Mouse (Mus musculus) heart, embryonic 14.5 days (tissue): Measurements from ENCODE around the gene Zfp787. TPM values are rescaled to one million over a fixed set of nuclear protein-coding genes. Genes with fewer than 3 reads are reported as not detected.
"Not testable (repeated sequence)": the region's sequence is repeated elsewhere in the genome, so short reads cannot be mapped to it uniquely, and the experiment has no call there.

Source experiments
- ATAC-seq: fragments of 200-750 bp; cut with Nextera tagmentation; 2 replicates; pipeline ENCODE4 v1.8.0; 2017; ENCODE audit warnings: low read depth, moderate TSS enrichment; ENCODE audit not compliant: insufficient number of reproducible peaks, insufficient read depth, low FRiP score
- H3K27ac ChIP-seq, 2 experiments: fragments of 200-500 bp in 1 of 2; fragments of 300-500 bp in 1 of 2; sonication (generic) in 1 of 2; replicated peaks in 1 of 2; 2 replicates each; pipeline ENCODE4 v1.5.1; 2012 to 2014; ENCODE audit warnings: low read depth in 2 of 2, low read length in 2 of 2, control low read depth in 1 of 2, mild to moderate bottlenecking in 1 of 2, mixed read lengths in 1 of 2; ENCODE audit not compliant: control insufficient read depth in 1 of 2, insufficient read depth in 1 of 2
- H3K27me3 ChIP-seq: fragments of 300-500 bp; sonication (generic); 2 replicates; pipeline ENCODE4 v1.6.1; 2014; ENCODE audit warnings: mild to moderate bottlenecking, low read length, control low read depth; ENCODE audit not compliant: control insufficient read depth, insufficient read depth
- H3K36me3 ChIP-seq: fragments of 300-500 bp; sonication (generic); 2 replicates; pipeline ENCODE4 v1.6.1; 2014; ENCODE audit warnings: mild to moderate bottlenecking, control low read depth, low read length, mixed read lengths; ENCODE audit not compliant: control insufficient read depth, insufficient read depth
- H3K4me1 ChIP-seq, 2 experiments: fragments of 200-500 bp in 1 of 2; fragments of 300-500 bp in 1 of 2; sonication (generic) in 1 of 2; 2 replicates each; pipeline ENCODE4 v1.6.1; 2012 to 2014; ENCODE audit warnings: low read length in 2 of 2, control low read depth in 1 of 2, mixed read lengths in 1 of 2; ENCODE audit not compliant: control insufficient read depth in 2 of 2, insufficient read depth in 2 of 2
- H3K4me2 ChIP-seq: fragments of 300-500 bp; sonication (generic); 2 replicates; pipeline ENCODE4 v1.6.1; 2014; ENCODE audit warnings: mild to moderate bottlenecking, low read length
- H3K4me3 ChIP-seq, 2 experiments: fragments of 200-500 bp in 1 of 2; fragments of 300-500 bp in 1 of 2; sonication (generic) in 1 of 2; 2 replicates each; pipeline ENCODE4 v1.5.1; 2012 to 2014; ENCODE audit warnings: low read length in 2 of 2, mild to moderate bottlenecking in 2 of 2, control low read depth in 1 of 2, low read depth in 1 of 2, moderate library complexity in 1 of 2; ENCODE audit not compliant: control insufficient read depth in 1 of 2, insufficient read depth in 1 of 2
- H3K9ac ChIP-seq: fragments of 300-500 bp; sonication (generic); 2 replicates; pipeline ENCODE4 v1.6.1; 2014; ENCODE audit warnings: mild to moderate bottlenecking, low read length
- H3K9me3 ChIP-seq: fragments of 300-500 bp; sonication (generic); 2 replicates; pipeline ENCODE4 v1.6.1; 2016; ENCODE audit warnings: low read length, control low read depth; ENCODE audit not compliant: control insufficient read depth
- WGBS: fragments of 180-500 bp; shearing (Covaris S2); extraction: QIAGEN DNeasy Blood & Tissue Kit; methylation state at CpG from one replicate; pipeline ENCODE4 v1.1.7; 2014; 5-methylcytosine and 5-hydroxymethylcytosine counted together
- polyA plus RNA-seq: library from polyadenylated mRNA; unstranded; fragments of >200 nt; fragmentation: Nextera tagmentation; extraction: Ambion mirVana; gene quantifications from 2 replicates; pipeline ENCODE4 v1.2.1, GENCODE M21; 2014

Zfp787 gene
- polyA plus RNA-seq, 1 experiment from 2014 or later, result 11.8 TPM

DNA sequence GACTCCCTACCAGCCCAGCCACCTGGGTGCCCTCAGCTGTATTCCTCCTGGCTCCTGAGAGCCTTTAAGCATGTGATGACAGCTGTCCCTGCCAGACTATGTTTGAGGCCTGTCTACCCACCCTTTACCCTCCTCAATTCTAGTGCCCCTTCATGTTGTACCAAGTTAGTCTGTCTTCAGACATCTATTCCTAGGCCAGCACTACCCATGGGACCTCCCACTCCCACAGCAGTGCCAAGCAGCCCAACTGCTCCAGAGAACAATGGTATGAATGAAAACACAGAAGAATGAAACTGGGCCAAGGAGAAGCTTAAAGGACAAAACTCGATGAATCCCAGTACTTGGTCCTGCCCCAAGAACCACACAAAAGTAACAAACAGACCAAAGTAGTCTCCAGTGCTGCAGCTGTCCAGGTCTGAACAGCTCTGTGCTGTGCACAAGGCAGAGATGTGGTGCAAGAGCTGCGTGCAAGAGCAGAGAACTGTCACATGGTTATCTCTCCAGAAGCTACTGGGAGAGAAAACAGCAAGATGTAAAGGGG lies 11.7 kb downstream of the Zfp787 start:
- WGBS, result 23% methylated on average over 2 of the region's 2 CpGs
- Histone ChIP-seq H3K4me2 (peak overlapping the region; percentile 9), H3K9me3 (no peaks in the 10 kb centered on the region), H3K27me3 (no peaks in the 10 kb centered on the region), H3K36me3 (peaks cover 28% of the 10 kb centered on the region), H3K4me3 (no peak overlapping the region), H3K4me1 (peaks cover 45 to 68% of the 10 kb centered on the region in 2 experiments), H3K27ac (peak overlapping the region; percentile 9 to 79), H3K9ac (peak overlapping the region; percentile 41; the same call in 1 of the 2 replicates)
- peak; percentile 68; the same call in 1 of the 2 replicates for ATAC-seq

DNA sequence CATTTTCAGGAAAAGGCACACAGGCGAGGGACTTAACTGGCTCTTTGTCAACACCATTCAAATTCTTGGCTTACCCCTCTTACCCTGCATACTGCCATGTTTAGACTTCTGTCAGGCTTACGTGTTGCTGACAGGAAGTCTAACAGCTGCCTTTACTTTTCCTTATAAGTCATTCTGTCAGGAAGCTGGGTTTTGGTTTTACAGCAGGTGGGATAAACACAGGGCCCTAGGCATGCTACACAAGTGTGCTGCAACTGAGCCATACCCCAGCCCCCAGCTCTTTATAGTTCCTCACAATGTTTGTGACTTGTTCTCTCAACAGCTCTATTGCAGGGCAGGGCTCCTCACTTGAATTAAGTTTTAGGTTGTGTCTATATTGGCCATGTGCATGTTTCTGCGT lies 16.5 kb downstream of the Zfp787 start:
- H3K4me3 ChIP-seq, result no peak overlapping the region
- ATAC-seq, result no peak

DNA sequence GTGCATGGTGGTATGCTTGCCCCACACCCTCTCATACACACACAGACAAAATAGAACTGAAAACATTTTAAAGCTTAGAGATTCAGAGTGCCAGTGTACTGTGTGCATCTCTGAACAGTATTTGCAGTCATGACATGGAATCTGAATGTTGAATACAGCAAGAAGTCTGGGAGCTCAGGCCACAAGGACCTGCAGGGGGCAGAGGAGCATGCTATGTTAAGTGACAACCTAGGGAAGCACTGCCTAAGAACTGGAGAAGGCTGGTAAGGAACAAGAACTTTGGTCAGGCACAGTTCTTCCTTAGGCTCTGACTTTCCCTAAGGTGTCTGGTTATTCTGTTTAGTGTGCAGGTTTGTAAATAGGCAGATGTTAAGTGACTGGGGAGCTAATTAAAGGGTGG lies 19.3 kb downstream of the Zfp787 start:
- H3K36me3 ChIP-seq, result peaks cover 69% of the 10 kb centered on the region
- no peak overlapping the region for H3K4me2 ChIP-seq
- H3K27ac ChIP-seq, result no peak overlapping the region
- ATAC-seq, result no peak
- H3K4me3 ChIP-seq, result no peak overlapping the region
- H3K4me1 ChIP-seq, result peaks cover 0 to 9% of the 10 kb centered on the region in 2 experiments; a peak in 1 of 4 replicates
- no peak overlapping the region for H3K9ac ChIP-seq
- H3K27me3 ChIP-seq, result no peaks in the 10 kb centered on the region
- peaks cover 17% of the 10 kb centered on the region; the same call in 1 of the 2 replicates for H3K9me3 ChIP-seq

More for the DNA sequence above, 16.5 kb downstream of the Zfp787 start:
- Histone ChIP-seq H3K27me3 (no peaks in the 10 kb centered on the region), H3K27ac (no peak overlapping the region), H3K36me3 (peaks cover 49% of the 10 kb centered on the region), H3K4me2 (no peak overlapping the region), H3K9me3 (no peaks in the 10 kb centered on the region), H3K4me1 (peaks cover 9 to 21% of the 10 kb centered on the region in 2 experiments), H3K9ac (no peak overlapping the region)
- 54% methylated on average over 3 of the region's 3 CpGs for WGBS

DNA sequence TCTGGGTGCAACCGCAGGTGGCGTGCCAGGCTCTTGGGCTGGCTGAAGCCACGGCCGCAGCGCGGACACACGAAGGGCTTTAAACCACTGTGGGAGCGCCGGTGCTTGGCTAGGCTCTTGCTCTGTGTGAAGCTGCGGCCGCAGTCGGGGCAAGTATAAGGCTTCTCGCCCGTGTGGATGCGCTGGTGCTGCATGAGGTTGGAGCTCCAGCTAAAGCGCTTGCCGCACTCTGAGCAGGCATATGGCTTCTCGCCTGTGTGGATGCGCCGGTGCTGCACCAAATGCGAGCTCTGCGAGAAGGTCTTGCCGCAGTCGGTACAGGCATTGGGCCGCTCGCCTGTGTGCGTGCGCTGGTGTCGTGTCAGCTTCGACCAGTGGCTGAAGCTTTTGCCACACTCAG lies 23.2 kb downstream of the Zfp787 start:
- Histone ChIP-seq H3K4me3 (no peak overlapping the region), H3K9ac (no peak overlapping the region), H3K27me3 (no peaks in the 10 kb centered on the region), H3K36me3 (peaks cover 56% of the 10 kb centered on the region), H3K27ac (no peak overlapping the region), H3K4me2 (no peak overlapping the region), H3K9me3 (peaks cover 19% of the 10 kb centered on the region; the same call in 1 of the 2 replicates), H3K4me1 (no peaks in the 10 kb centered on the region)
- WGBS, result 78% methylated on average over 30 of the region's 30 CpGs
- no peak for ATAC-seq

DNA sequence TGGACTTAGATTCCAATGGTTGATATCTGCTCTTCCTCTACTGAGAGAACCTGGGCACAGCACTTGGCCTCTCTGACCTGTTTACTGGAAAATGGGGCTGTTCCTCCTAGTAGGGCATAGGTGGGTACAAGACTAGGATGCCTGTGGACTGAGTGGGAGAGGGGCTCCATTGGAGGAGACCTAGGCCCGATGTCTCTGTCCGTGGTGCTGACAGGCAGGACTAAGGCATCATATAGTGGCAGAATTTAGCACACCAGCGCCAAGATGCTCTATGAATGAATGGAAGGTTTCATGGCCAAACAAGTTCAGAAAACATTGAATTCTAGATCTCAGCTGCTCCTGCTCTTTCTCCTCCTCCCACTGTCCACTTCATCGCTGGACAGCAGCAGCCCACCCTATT lies 25.5 kb downstream of the Zfp787 start:
- peaks cover 39% of the 10 kb centered on the region for H3K36me3 ChIP-seq
- WGBS, result 45% methylated on average over 4 of the region's 4 CpGs

DNA sequence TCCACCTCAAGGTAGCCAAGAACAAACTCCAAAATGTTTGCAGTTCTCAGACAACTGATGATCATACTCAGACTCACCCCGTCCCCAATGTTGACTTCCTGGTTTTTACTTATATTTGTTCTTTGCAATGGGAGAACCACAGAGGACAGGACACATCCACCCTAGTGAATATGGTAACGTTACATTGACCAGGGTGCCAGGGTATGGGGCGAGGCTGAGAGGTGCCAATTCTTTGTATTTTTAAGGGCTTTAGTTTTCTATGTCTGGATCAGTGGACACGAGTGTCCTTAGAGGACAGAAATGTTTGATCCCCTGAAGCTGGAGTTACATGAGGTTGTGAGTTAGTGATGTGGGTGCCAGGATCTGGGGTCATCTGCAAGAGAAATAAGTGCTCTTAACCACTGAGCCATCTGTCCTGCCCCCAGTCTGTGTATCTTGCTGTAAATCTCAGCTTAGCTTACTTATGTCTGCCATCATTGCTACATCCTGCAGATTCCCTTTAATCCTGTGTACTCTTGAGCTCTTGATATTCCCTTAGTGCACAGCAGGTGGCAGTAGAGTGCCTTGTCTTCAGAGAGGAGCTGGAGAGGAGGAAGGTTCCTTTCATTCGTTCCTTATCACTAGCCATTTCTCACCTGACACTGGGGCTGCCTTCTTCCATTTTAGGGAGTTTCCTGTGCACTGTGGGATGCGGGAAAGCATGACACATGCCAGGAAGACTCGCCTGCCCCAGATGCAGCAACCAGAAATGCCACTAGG lies 28.9 kb downstream of the Zfp787 start:
- no peak for ATAC-seq
- peaks cover 5% of the 10 kb centered on the region; the same call in 1 of the 2 replicates for H3K9me3 ChIP-seq
- peaks cover 10% of the 10 kb centered on the region for H3K36me3 ChIP-seq
- no peak overlapping the region for H3K4me3 ChIP-seq
- 33% methylated on average over 7 of the region's 7 CpGs for WGBS
- no peak overlapping the region for H3K27ac ChIP-seq
- H3K9ac ChIP-seq, result no peak overlapping the region
- H3K4me2 ChIP-seq, result no peak overlapping the region
- peaks cover 0 to 4% of the 10 kb centered on the region in 2 experiments; a peak in 2 of 4 replicates for H3K4me1 ChIP-seq
- no peaks in the 10 kb centered on the region for H3K27me3 ChIP-seq

More for the DNA sequence above, 25.5 kb downstream of the Zfp787 start:
- Histone ChIP-seq H3K9ac (no peak overlapping the region), H3K9me3 (peaks cover 19% of the 10 kb centered on the region; the same call in 1 of the 2 replicates), H3K27ac (no peak overlapping the region), H3K4me1 (peaks cover 0 to 4% of the 10 kb centered on the region in 2 experiments; a peak in 2 of 4 replicates), H3K4me3 (no peak overlapping the region), H3K27me3 (no peaks in the 10 kb centered on the region), H3K4me2 (no peak overlapping the region)
- no peak for ATAC-seq

DNA sequence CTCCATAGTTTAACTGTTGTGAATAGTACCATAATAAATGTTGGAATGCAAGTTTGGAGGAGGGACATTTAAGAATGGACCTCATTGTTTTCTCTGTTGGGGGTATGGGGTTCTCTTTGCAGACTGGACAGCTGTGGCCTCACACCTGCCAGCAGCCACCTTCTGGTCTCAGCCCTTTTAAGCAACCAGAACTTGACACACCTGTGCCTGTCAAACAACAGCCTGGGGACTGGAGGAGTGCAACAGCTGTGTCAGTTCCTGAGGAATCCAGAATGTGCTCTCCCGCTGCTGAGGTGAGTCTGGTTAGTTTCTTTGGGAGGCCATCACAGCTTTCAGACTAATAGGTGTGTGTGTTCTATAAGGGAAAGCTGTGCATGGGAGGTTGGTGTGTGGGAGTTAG lies 34.7 kb downstream of the Zfp787 start:
- not testable (repeated sequence) for ATAC-seq
- 52% methylated on average over 1 of the region's 1 CpGs for WGBS

More for the DNA sequence above, 34.7 kb downstream of the Zfp787 start:
- not testable (repeated sequence) for H3K36me3 ChIP-seq, H3K9ac ChIP-seq, H3K9me3 ChIP-seq, H3K27ac ChIP-seq, H3K4me3 ChIP-seq, H3K4me2 ChIP-seq, H3K4me1 ChIP-seq, H3K27me3 ChIP-seq
